Mouse (Mus musculus) CH12.LX (cell line): ENCODE data around the gene Tmem174. TPM values are rescaled to one million over a fixed set of nuclear protein-coding genes. Genes with fewer than 3 reads are reported as not detected.

Source experiments
- DNase-seq: peaks from one replicate; pipeline ENCODE4 v3.0.0-alpha.2; 2013; ENCODE audit errors: extremely low read depth
- H3K27ac ChIP-seq: 2 replicates; pipeline ENCODE4 v1.5.1; 2012; ENCODE audit warnings: low read depth, mild to moderate bottlenecking, control low read depth, moderate library complexity; ENCODE audit not compliant: insufficient read depth
- H3K27me3 ChIP-seq: replicated peaks from 2 replicates; pipeline ENCODE3; 2012; ENCODE audit warnings: inconsistent platforms
- H3K36me3 ChIP-seq, 2 experiments: replicated peaks in 1 of 2; 2 replicates each; pipeline versions ENCODE3 to v1.6.1; 2012; ENCODE audit warnings: inconsistent platforms in 1 of 2, low read length in 1 of 2, mild to moderate bottlenecking in 1 of 2, mixed read lengths in 1 of 2, moderate library complexity in 1 of 2; ENCODE audit not compliant: control insufficient read depth in 1 of 2, insufficient read depth in 1 of 2
- H3K4me1 ChIP-seq, 2 experiments: 2 replicates each; pipeline ENCODE4 v1.6.1; 2012; ENCODE audit warnings: inconsistent platforms in 1 of 2, moderate library complexity in 1 of 2; ENCODE audit not compliant: insufficient read depth in 2 of 2, control insufficient read depth in 1 of 2
- H3K4me2 ChIP-seq: 2 replicates; pipeline ENCODE4 v1.6.1; 2012; ENCODE audit warnings: low read depth, mild to moderate bottlenecking, control low read depth; ENCODE audit not compliant: poor library complexity, insufficient read depth, severe bottlenecking
- H3K4me3 ChIP-seq, 3 experiments: fragments of 150-350 bp in 1 of 3; sonication (generic) in 1 of 3; replicated peaks in 1 of 3; 2 replicates each; pipeline versions ENCODE3 to v1.5.1; 2011 to 2012; ENCODE audit warnings: low read depth in 2 of 3, low read length in 2 of 3, mild to moderate bottlenecking in 2 of 3, moderate library complexity in 2 of 3, control low read depth in 1 of 3, improper control_type of control experiment in 1 of 3, inconsistent platforms in 1 of 3, mixed read lengths in 1 of 3; ENCODE audit not compliant: poor library complexity in 1 of 3
- H3K79me2 ChIP-seq: replicated peaks from 2 replicates; pipeline ENCODE4 v1.6.1; 2012; ENCODE audit warnings: mild to moderate bottlenecking, moderate library complexity; ENCODE audit not compliant: control insufficient read depth, poor library complexity, insufficient read depth, severe bottlenecking; ENCODE audit errors: extremely low read depth
- H3K9ac ChIP-seq: 2 replicates; pipeline ENCODE4 v1.6.1; 2012; ENCODE audit warnings: low read depth, mild to moderate bottlenecking, control low read depth, moderate library complexity; ENCODE audit not compliant: insufficient read depth
- H3K9me3 ChIP-seq: replicated peaks from 2 replicates; pipeline ENCODE3; 2012; ENCODE audit warnings: low read length, inconsistent platforms, mixed read lengths
- CHD1 ChIP-seq: IDR thresholded peaks from 2 replicates; pipeline ENCODE4 v1.6.1; 2012; ENCODE audit warnings: low read depth, low read length, improper control_type of control experiment, inconsistent platforms
- CHD2 ChIP-seq: IDR thresholded peaks from 2 replicates; pipeline ENCODE4 v1.6.1; 2011; ENCODE audit warnings: low read length, improper control_type of control experiment
- CTCF ChIP-seq, 2 experiments: IDR thresholded peaks in 1 of 2; conservative IDR thresholded peaks in 1 of 2; 2 replicates each; pipeline ENCODE4 v1.5.1; 2011 to 2012; ENCODE audit warnings: low read depth in 2 of 2, low read length in 2 of 2, improper control_type of control experiment in 1 of 2, inconsistent platforms in 1 of 2, mild to moderate bottlenecking in 1 of 2, moderate library complexity in 1 of 2
- ELF1 ChIP-seq: IDR thresholded peaks from 2 replicates; pipeline ENCODE4 v1.6.1; 2014; ENCODE audit warnings: low read depth, mild to moderate bottlenecking, inconsistent platforms, low read length, improper control_type of control experiment
- ETS1 ChIP-seq: conservative IDR thresholded peaks from 2 replicates; pipeline ENCODE4 v1.6.1; 2012; ENCODE audit warnings: low read depth, mild to moderate bottlenecking, inconsistent platforms, low read length, improper control_type of control experiment, moderate library complexity
- IRF4 ChIP-seq: IDR thresholded peaks from 2 replicates; pipeline ENCODE4 v1.6.1; 2014; ENCODE audit warnings: low read depth, mild to moderate bottlenecking, inconsistent platforms, low read length, improper control_type of control experiment
- JUN ChIP-seq: IDR thresholded peaks from 2 replicates; pipeline ENCODE4 v1.6.1; 2011; ENCODE audit warnings: low read depth, mild to moderate bottlenecking, low read length, improper control_type of control experiment, moderate library complexity; ENCODE audit not compliant: insufficient read depth
- JUND ChIP-seq: conservative IDR thresholded peaks from 2 replicates; pipeline ENCODE4 v1.6.1; 2011; ENCODE audit warnings: low read depth, low read length, improper control_type of control experiment
- MAFK ChIP-seq: IDR thresholded peaks from 2 replicates; pipeline ENCODE4 v1.6.1; 2011; ENCODE audit warnings: low read length, improper control_type of control experiment; ENCODE audit not compliant: insufficient replicate concordance
- MAX ChIP-seq: IDR thresholded peaks from 2 replicates; pipeline ENCODE4 v1.6.1; 2011; ENCODE audit warnings: low read length, improper control_type of control experiment
- MEF2A ChIP-seq: IDR thresholded peaks from 2 replicates; pipeline ENCODE4 v1.6.1; 2014; ENCODE audit warnings: low read depth, mild to moderate bottlenecking, inconsistent platforms, low read length, improper control_type of control experiment, borderline replicate concordance
- MYC ChIP-seq: IDR thresholded peaks from 2 replicates; pipeline ENCODE4 v1.6.1; 2011; ENCODE audit warnings: low read depth, mild to moderate bottlenecking, improper control_type of control experiment, low read length
- NRF1 ChIP-seq: IDR thresholded peaks from 2 replicates; pipeline ENCODE4 v1.6.1; 2014; ENCODE audit warnings: low read depth, mild to moderate bottlenecking, inconsistent platforms, low read length, improper control_type of control experiment, moderate library complexity
- POLR2A ChIP-seq: IDR thresholded peaks from 2 replicates; pipeline ENCODE4 v1.6.1; 2011; ENCODE audit warnings: low read depth, mild to moderate bottlenecking, improper control_type of control experiment, low read length
- TCF12 ChIP-seq: IDR thresholded peaks from 2 replicates; pipeline ENCODE4 v1.6.1; 2014; ENCODE audit warnings: low read depth, mild to moderate bottlenecking, inconsistent platforms, low read length, improper control_type of control experiment
- UBTF ChIP-seq: IDR thresholded peaks from 2 replicates; pipeline ENCODE4 v1.6.1; 2012; ENCODE audit warnings: low read depth, mild to moderate bottlenecking, inconsistent platforms, low read length, improper control_type of control experiment, moderate library complexity
- USF1 ChIP-seq: IDR thresholded peaks from 2 replicates; pipeline ENCODE4 v1.6.1; 2014; ENCODE audit warnings: low read depth, mild to moderate bottlenecking, inconsistent platforms, low read length, improper control_type of control experiment
- USF2 ChIP-seq: conservative IDR thresholded peaks from 2 replicates; pipeline ENCODE4 v1.6.1; 2011; ENCODE audit warnings: low read depth, low read length, improper control_type of control experiment
- ZC3H11A ChIP-seq: IDR thresholded peaks from 2 replicates; pipeline ENCODE4 v1.6.1; 2012; ENCODE audit warnings: low read depth, mild to moderate bottlenecking, inconsistent platforms, low read length, improper control_type of control experiment
- ZMIZ1 ChIP-seq: IDR thresholded peaks from 2 replicates; pipeline ENCODE4 v1.6.1; 2012; ENCODE audit warnings: low read depth, mild to moderate bottlenecking, inconsistent platforms, low read length, improper control_type of control experiment
- ZNF384 ChIP-seq: IDR thresholded peaks from 2 replicates; pipeline ENCODE4 v1.6.1; 2012; ENCODE audit warnings: low read depth, low read length, improper control_type of control experiment, inconsistent platforms
- dilution Hi-C: fragments of 300-500 bp; cut with MboI; formaldehyde crosslinking; loops from 2 replicates; pipeline ENCODE4 v1.14.3; 2020; ENCODE audit warnings: low sequenced_read_pairs; ENCODE audit not compliant: extremely low pct_unique_long_range_greater_than_20kb, extremely low pct_ligation_motif_present
- in situ Hi-C: fragments of 300-500 bp; cut with MboI; formaldehyde crosslinking; loops from 3 replicates; pipeline ENCODE4 v1.14.3; 2019; ENCODE audit warnings: low sequenced_read_pairs, low pct_ligation_motif_present, low pct_unique_long_range_greater_than_20kb, mixed read lengths
- polyA plus RNA-seq: library from polyadenylated mRNA; unstranded; fragments of >175 nt; gene quantifications from 2 replicates; pipeline ENCODE4 v1.2.1, GENCODE M21; 2012; ENCODE audit warnings: low read depth; ENCODE audit not compliant: insufficient read length
- total RNA-seq, 2 experiments: library from RNA; depleted of rRNA; stranded (reverse); fragments of 300-350 nt in 1 of 2; fragments of >200 nt in 1 of 2; gene quantifications; 2 replicates each; pipeline ENCODE4 v1.2.3; 2012 to 2014

The Tmem174 gene
- total and polyA plus RNA-seq, 3 experiments: not detected

DNA sequence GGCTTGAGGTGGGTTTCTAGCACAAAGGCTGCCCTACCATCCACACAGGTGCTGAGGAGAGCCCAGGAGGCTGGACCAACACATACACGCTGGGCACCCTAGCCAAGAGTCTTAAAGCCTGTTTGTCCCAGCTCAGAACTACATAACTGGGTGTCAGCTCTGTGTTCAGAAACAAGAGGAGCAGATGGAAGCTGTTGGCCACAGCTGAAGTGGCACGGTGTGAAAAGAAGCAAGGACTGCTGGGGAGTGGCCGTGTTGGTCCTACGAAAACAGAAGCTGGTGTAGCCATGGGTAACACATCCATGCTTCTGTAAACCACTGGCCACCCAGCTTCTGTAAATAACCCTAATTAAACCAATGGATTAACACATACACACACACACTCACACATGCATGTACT is 18.1 kb upstream of the Tmem174 start:
- H3K27me3 ChIP-seq: no peaks in the 10 kb centered on the region
- no peak overlapping the region for H3K4me3 ChIP-seq
- H3K9me3 ChIP-seq: peaks cover 2% of the 10 kb centered on the region
- in situ Hi-C loops: no loop called here
- dilution Hi-C loops: no loop called here
- no peaks in the 10 kb centered on the region for H3K79me2 ChIP-seq
- no peak overlapping the region for H3K4me2 ChIP-seq
- H3K27ac ChIP-seq: no peak overlapping the region
- H3K36me3 ChIP-seq: no peaks in the 10 kb centered on the region
- peaks cover 0 to 30% of the 10 kb centered on the region in 2 experiments; a peak in 2 of 4 replicates for H3K4me1 ChIP-seq
- H3K9ac ChIP-seq: no peak overlapping the region
- no peak for DNase-seq
- TF ChIP-seq MAX (no peak), USF2 (no peak), MYC (no peak), ETS1 (no peak), JUN (no peak), ELF1 (no peak), CTCF (conservative IDR thresholded peaks at IDR 0.05 in 1 of 2, IDR thresholded peaks at IDR 0.05 in 1 of 2; ENCODE audit: low read depth in 2 of 2, low read length in 2 of 2) (no peak), TCF12 (no peak), POLR2A (no peak), USF1 (no peak), JUND (no peak), IRF4 (no peak), UBTF (no peak), CHD2 (no peak), MEF2A (no peak), ZC3H11A (no peak), MAFK (no peak)

GRCm38 (mm10) chr13:98654129-98654939 is 17.1 kb upstream of the Tmem174 start:
- in situ Hi-C loops (no loop called here), dilution Hi-C loops (no loop called here)
- H3K4me1 ChIP-seq: peaks cover 0 to 30% of the 10 kb centered on the region in 2 experiments; a peak in 2 of 4 replicates
- H3K27ac ChIP-seq: no peak overlapping the region
- H3K4me3 ChIP-seq: no peak overlapping the region
- TF ChIP-seq IRF4 (no peak), ZMIZ1 (no peak), CHD1 (no peak), TCF12 (no peak), NRF1 (no peak), CHD2 (no peak), ZNF384 (no peak)
- no peaks in the 10 kb centered on the region for H3K36me3 ChIP-seq
- no peaks in the 10 kb centered on the region for H3K27me3 ChIP-seq
- no peak for DNase-seq
- peaks cover 2% of the 10 kb centered on the region for H3K9me3 ChIP-seq
- H3K9ac ChIP-seq: no peak overlapping the region
- H3K79me2 ChIP-seq: no peaks in the 10 kb centered on the region
- H3K4me2 ChIP-seq: no peak overlapping the region
